In the genomic region with DNA sequence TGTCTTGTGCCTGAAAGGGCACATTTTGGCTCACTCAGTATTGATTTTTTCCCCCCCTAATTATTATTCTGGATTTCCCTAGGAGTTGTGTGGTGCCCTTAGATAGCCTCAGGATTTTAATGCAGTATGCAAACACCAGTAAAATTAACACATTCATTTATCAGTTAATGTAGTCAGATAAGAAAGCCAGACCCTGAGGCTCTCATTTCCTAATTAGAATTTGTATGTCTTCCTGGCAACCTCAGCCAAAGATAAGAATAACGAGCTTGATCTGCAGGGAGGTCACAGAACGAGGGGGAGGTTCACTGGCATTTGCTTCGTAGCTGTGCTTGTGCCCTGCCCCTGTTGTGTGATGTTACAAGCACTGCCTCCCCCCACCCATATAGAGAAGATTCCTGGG, we compare ENCODE assay signal across 13 mouse cellular contexts. TPM values are rescaled to one million over a fixed set of nuclear protein-coding genes. Genes with fewer than 3 reads are reported as not detected.
DNase-seq lines count a peak whose midpoint lies in the region; ATAC-seq and TF ChIP-seq lines count a peak whose summit lies in the region.
"Had no signal": no experiment of that assay in that cellular context is flagged by ENCODE, and none has a peak within 500 bp of the region (broad histone marks: within the 10 kb centered on the region; RNA-seq: fewer than 3 reads in every experiment).

No protein-coding gene starts in this region.

- H3K27ac ChIP-seq in heart, adult 2 months = peak overlapping the region; percentile 93
- H3K27ac ChIP-seq in hindbrain, embryonic 16.5 days (ENCODE audit: low read depth, low read length) = peak overlapping the region; percentile 36; the same call in 1 of the 2 replicates
- H3K27ac ChIP-seq in hindbrain, embryonic 12.5 days = no peak overlapping the region
- H3K27ac ChIP-seq in hindbrain, postnatal 0 days = 0 out of 2 replicates have a peak overlapping the region, but pooled peaks have one; percentile 18
- H3K27ac ChIP-seq in midbrain, postnatal 0 days (ENCODE audit: low read depth, low read length) = peak overlapping the region; percentile 32; the same call in 1 of the 2 replicates
- H3K27ac ChIP-seq: left cerebral cortex, adult 2 months had no signal

- H3K36me3 ChIP-seq in heart, adult 2 months (ENCODE audit: control insufficient read depth, insufficient read depth, low read length) = peaks cover 61% of the 10 kb centered on the region
- no peaks in the 10 kb centered on the region for H3K36me3 ChIP-seq in hindbrain, embryonic 16.5 days (ENCODE audit: control insufficient read depth, insufficient read depth, low read length)
- H3K36me3 ChIP-seq in hindbrain, embryonic 12.5 days = no peaks in the 10 kb centered on the region
- no peaks in the 10 kb centered on the region for H3K36me3 ChIP-seq in hindbrain, postnatal 0 days (ENCODE audit: insufficient read depth, low read length)
- no peaks in the 10 kb centered on the region for H3K36me3 ChIP-seq in midbrain, postnatal 0 days (ENCODE audit: insufficient read depth, low read length)

- intact Hi-C loops in heart, adult 2 months (cut with DNase I) = no loop called here

- peak overlapping the region; percentile 40; the same call in 1 of the 2 replicates for H3K9ac ChIP-seq in heart, adult 2 months (ENCODE audit: low read depth, low read length)
- H3K9ac ChIP-seq in hindbrain, embryonic 16.5 days (ENCODE audit: low read depth, low read length) = no peak overlapping the region
- no peak overlapping the region for H3K9ac ChIP-seq in hindbrain, embryonic 12.5 days
- no peak overlapping the region for H3K9ac ChIP-seq in hindbrain, postnatal 0 days (replicated peaks; ENCODE audit: low read length)
- no peak overlapping the region for H3K9ac ChIP-seq in midbrain, postnatal 0 days (replicated peaks; ENCODE audit: low read length, poor library complexity, severe bottlenecking)

- H3K4me3 ChIP-seq in heart, adult 2 months = no peak overlapping the region
- no peak overlapping the region for H3K4me3 ChIP-seq in hindbrain, embryonic 16.5 days (ENCODE audit: low read length)
- H3K4me3 ChIP-seq in hindbrain, embryonic 12.5 days = no peak overlapping the region
- no peak overlapping the region for H3K4me3 ChIP-seq in hindbrain, postnatal 0 days (ENCODE audit: low read length)
- no peak overlapping the region for H3K4me3 ChIP-seq in midbrain, postnatal 0 days (ENCODE audit: low read depth, low read length)
- H3K4me3 ChIP-seq: left cerebral cortex, adult 2 months had no signal

- no peaks in the 10 kb centered on the region for H3K27me3 ChIP-seq in heart, adult 2 months (ENCODE audit: control insufficient read depth, insufficient read depth, low read length)
- no peaks in the 10 kb centered on the region for H3K27me3 ChIP-seq in hindbrain, embryonic 16.5 days (replicated peaks; ENCODE audit: control insufficient read depth, insufficient read depth, low read length)
- H3K27me3 ChIP-seq in hindbrain, embryonic 12.5 days = no peaks in the 10 kb centered on the region; the same call in 1 of the 2 replicates
- H3K27me3 ChIP-seq in hindbrain, postnatal 0 days (ENCODE audit: insufficient read depth, low read length) = no peaks in the 10 kb centered on the region
- H3K27me3 ChIP-seq in midbrain, postnatal 0 days (ENCODE audit: insufficient read depth, low read length) = no peaks in the 10 kb centered on the region

- TF ChIP-seq EP300 in heart, adult 2 months (IDR thresholded peaks at IDR 0.05; ENCODE audit: insufficient read depth, low read depth, low read length) = no peak

- H3K79me2 ChIP-seq in heart, adult 2 months (replicated peaks; ENCODE audit: control insufficient read depth, insufficient read depth, low read length) = peaks cover 2% of the 10 kb centered on the region

- H3K4me2 ChIP-seq in hindbrain, embryonic 16.5 days (ENCODE audit: low read length) = no peak overlapping the region
- no peak overlapping the region for H3K4me2 ChIP-seq in hindbrain, embryonic 12.5 days (replicated peaks)
- H3K4me2 ChIP-seq in hindbrain, postnatal 0 days (ENCODE audit: low read depth, low read length) = no peak overlapping the region
- H3K4me2 ChIP-seq in midbrain, postnatal 0 days (ENCODE audit: low read depth, low read length, poor library complexity, severe bottlenecking) = no peak overlapping the region

- no peak for ATAC-seq in hindbrain, embryonic 16.5 days
- ATAC-seq in hindbrain, embryonic 12.5 days (ENCODE audit: low FRiP score) = no peak
- ATAC-seq in hindbrain, postnatal 0 days = no peak
- ATAC-seq in midbrain, postnatal 0 days (ENCODE audit: low FRiP score) = no peak

- 3% methylated on average over 3 of the region's 3 CpGs for WGBS in heart, adult 2 months
- 19% methylated on average over 3 of the region's 3 CpGs for WGBS in hindbrain, embryonic 16.5 days
- WGBS in hindbrain, embryonic 12.5 days = 32% methylated on average over 3 of the region's 3 CpGs
- WGBS in hindbrain, postnatal 0 days = 23% methylated on average over 3 of the region's 3 CpGs
- WGBS in midbrain, postnatal 0 days = 15% methylated on average over 3 of the region's 3 CpGs

- TF ChIP-seq POLR2A in heart, adult 2 months (IDR thresholded peaks at IDR 0.05; ENCODE audit: insufficient read depth, low read depth, low read length) = no peak

- H3K4me1 ChIP-seq in heart, adult 2 months (ENCODE audit: control insufficient read depth, insufficient read depth, low read length) = peaks cover 61% of the 10 kb centered on the region
- H3K4me1 ChIP-seq in hindbrain, embryonic 16.5 days (ENCODE audit: control insufficient read depth, insufficient read depth, low read depth, low read length) = peaks cover 34% of the 10 kb centered on the region
- peaks cover 38% of the 10 kb centered on the region for H3K4me1 ChIP-seq in hindbrain, embryonic 12.5 days
- H3K4me1 ChIP-seq in hindbrain, postnatal 0 days (ENCODE audit: insufficient read depth, low read length) = peaks cover 31% of the 10 kb centered on the region
- peaks cover 23% of the 10 kb centered on the region for H3K4me1 ChIP-seq in midbrain, postnatal 0 days (ENCODE audit: insufficient read depth, low read length)

- no peak for TF ChIP-seq CTCF in heart, adult 2 months (IDR thresholded peaks at IDR 0.05)
- no peak for TF ChIP-seq CTCF in hindbrain, postnatal 0 days (IDR thresholded peaks at IDR 0.05; ENCODE audit: low read depth)
- TF ChIP-seq CTCF in midbrain, postnatal 0 days (IDR thresholded peaks at IDR 0.05) = no peak

- H3K9me3 ChIP-seq in hindbrain, embryonic 16.5 days (ENCODE audit: control insufficient read depth, low read length) = no peaks in the 10 kb centered on the region
- no peaks in the 10 kb centered on the region for H3K9me3 ChIP-seq in hindbrain, embryonic 12.5 days (replicated peaks)
- H3K9me3 ChIP-seq in hindbrain, postnatal 0 days (ENCODE audit: low read length) = no peaks in the 10 kb centered on the region
- no peaks in the 10 kb centered on the region for H3K9me3 ChIP-seq in midbrain, postnatal 0 days (ENCODE audit: low read length)

- DNase-seq in heart, adult 2 months = no peak
- no peak for DNase-seq in heart, adult 11 months
- DNase-seq in hindbrain, postnatal 0 days (ENCODE audit: low spot score) = no peak
- DNase-seq in midbrain, postnatal 0 days (ENCODE audit: low spot score) = no peak
- no peak for DNase-seq in ovary, postnatal 36 days (ENCODE audit: low spot score)
- DNase-seq: adrenal gland, postnatal 25 days; cerebellum, postnatal 14 days; kidney, adult 9 months; retina, postnatal 1 day; spleen, adult 18-20 months had no signal

RNA-seq across cellular contexts. Expression of a gene that starts 12.7 kb away (rescaled TPM):
- total RNA-seq in heart, adult 2 months (2021) = 100 to 1,000 TPM; 259 to 296 TPM
- polyA plus RNA-seq in heart, adult 2 months (2012; rRNA removed) = 133 and 148 TPM in 2 replicates
- 2.7 and 3.8 TPM in 2 replicates for polyA plus RNA-seq in hindbrain, embryonic 16.5 days (2015; fragmentation: Nextera tagmentation; extraction: Ambion mirVana)
- 5.6 and 6.4 TPM in 2 replicates for polyA plus RNA-seq in hindbrain, embryonic 12.5 days (2016; fragmentation: Nextera tagmentation; extraction: Ambion mirVana)
- 4.5 and 6.7 TPM in 2 replicates for total RNA-seq in hindbrain, postnatal 0 days (2014; rRNA removed)
- 4.7 and 5.2 TPM in 2 replicates for polyA plus RNA-seq in hindbrain, postnatal 0 days (2015; fragmentation: Nextera tagmentation; extraction: Ambion mirVana)
- 4.2 and 4.9 TPM in 2 replicates for total RNA-seq in midbrain, postnatal 0 days (2014; rRNA removed)
- 3.7 and 4.0 TPM in 2 replicates for polyA plus RNA-seq in midbrain, postnatal 0 days (2015; fragmentation: Nextera tagmentation; extraction: Ambion mirVana)

Comparison
In these comparisons a context has a peak if more than half of its experiments do, and no peak if none do; other contexts are left out.
1. RNA of a gene that starts 12.7 kb away (polyA plus RNA-seq): 133 to 148 TPM in heart, adult 2 months; 5.6 to 6.4 TPM in hindbrain, embryonic 12.5 days, 4.7 to 5.2 TPM in hindbrain, postnatal 0 days, 3.7 to 4.0 TPM in midbrain, postnatal 0 days and 2.7 to 3.8 TPM in hindbrain, embryonic 16.5 days; every median in the first group is over 10 times any median in the second.